Mouse (Mus musculus): ENCODE results near the gene Zfp677. TPM values are rescaled to one million over a fixed set of nuclear protein-coding genes. Genes with fewer than 3 reads are reported as not detected.

Zfp677 gene
- 0.55 TPM for polyA plus RNA-seq (2015; fragmentation: Illumina TruSeq; extraction: RNeasy Lipid Tissue Mini Kit (QIAGEN cat#74804); ENCODE audit: insufficient read depth, low read depth, low replicate concordance)

DNA sequence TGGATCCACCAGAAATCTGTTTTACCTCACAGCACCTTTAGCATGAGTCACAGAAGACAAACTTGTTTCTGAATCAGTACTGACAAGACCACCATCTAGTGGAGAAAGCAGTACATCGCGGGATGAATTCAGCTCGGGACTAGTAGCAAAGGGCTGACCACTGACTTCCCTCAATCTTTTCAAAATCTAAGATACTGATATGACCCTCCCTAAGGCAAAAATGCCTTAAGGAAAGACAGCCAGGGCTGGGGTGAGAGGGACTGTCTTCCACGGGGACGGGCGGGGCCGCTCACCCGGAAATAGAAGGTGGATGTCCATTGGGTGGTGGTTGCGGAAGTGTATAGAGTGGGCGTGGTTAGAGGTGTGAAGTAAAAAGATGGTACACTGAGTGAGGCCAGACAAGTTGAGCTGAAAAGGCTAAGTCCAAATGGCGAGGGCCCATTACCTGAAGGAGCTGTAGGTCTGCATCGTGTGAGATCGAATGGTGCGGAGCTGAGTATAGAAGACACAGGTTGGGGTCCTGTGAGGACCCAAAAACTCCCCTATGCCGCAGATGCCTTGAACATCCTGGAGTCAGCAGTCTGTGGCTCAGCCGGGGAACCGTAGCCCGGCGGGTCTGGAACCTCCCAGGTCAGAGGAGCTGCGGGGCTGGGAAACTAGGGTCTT, at the start of gene Zfp677:
Gene Zfp677, plus strand, starts transcription at position 358 of the 666 bp plus-strand sequence.

DNA sequence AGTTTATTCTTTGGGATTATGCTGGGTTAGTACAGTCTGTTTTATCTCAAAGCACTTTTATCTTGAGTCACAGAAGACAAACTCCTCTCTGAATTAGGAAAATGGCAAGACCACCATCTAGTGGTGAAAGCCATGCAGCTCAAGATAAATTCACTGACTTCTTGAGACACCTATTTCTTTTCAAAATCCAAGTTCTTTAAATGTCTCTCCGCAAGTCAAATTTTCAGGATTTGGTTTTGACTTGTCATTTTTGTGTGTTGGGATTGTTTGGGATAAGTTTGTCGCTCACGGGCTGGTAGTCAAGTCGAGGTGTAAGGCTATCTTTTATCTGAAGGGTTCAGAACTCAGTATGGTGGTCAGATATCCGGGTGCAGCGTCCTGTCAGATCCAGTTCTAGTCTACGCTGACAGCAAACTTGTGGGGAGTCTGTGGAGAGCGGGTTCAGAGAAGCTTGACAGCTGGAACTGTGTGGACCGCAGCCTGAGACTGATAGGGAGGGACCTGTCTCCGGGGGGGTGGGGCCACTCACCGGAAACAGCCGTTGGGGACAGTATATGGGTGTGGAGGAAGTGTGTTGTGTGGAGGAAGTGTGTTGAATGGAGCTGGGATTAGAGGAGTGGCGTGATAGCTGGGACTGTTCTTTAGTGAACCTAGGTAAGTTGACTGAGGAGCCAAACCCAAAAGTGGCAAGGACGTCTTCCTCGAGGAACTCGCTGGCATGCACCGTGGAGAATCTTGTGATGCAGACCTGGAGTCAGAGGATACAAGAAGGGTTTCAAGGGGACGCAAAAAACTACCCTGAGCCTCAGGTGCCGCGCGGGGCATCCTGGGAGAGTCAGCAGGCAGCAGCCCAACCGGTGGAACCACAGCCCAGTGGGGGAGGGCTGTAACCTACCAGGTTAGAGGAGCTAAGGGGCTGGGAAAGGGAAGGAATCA, 39.4 kb downstream of the Zfp677 start, which contains the start of gene Zfp54:
Gene Zfp54, plus strand, starts transcription at position 564 of the 936 bp plus-strand sequence.

Other genes starting within 250 kb of the Zfp677 start
- gene Vmn1r234, start 157.7 kb upstream of the Zfp677 start, polyA plus RNA-seq (2015; fragmentation: Illumina TruSeq; extraction: RNeasy Lipid Tissue Mini Kit (QIAGEN cat#74804); ENCODE audit: insufficient read depth, low read depth, low replicate concordance): not detected
- gene Vmn1r235, start 127.3 kb upstream of the Zfp677 start, polyA plus RNA-seq (2015; fragmentation: Illumina TruSeq; extraction: RNeasy Lipid Tissue Mini Kit (QIAGEN cat#74804); ENCODE audit: insufficient read depth, low read depth, low replicate concordance): not detected
- not detected for gene Vmn1r236, start 100.8 kb upstream of the Zfp677 start, polyA plus RNA-seq (2015; fragmentation: Illumina TruSeq; extraction: RNeasy Lipid Tissue Mini Kit (QIAGEN cat#74804); ENCODE audit: insufficient read depth, low read depth, low replicate concordance)
- not detected for gene Vmn1r237, start 71.9 kb upstream of the Zfp677 start, polyA plus RNA-seq (2015; fragmentation: Illumina TruSeq; extraction: RNeasy Lipid Tissue Mini Kit (QIAGEN cat#74804); ENCODE audit: insufficient read depth, low read depth, low replicate concordance)
- 1.6 TPM for gene Zfp54, start 39.5 kb downstream of the Zfp677 start, polyA plus RNA-seq (2015; fragmentation: Illumina TruSeq; extraction: RNeasy Lipid Tissue Mini Kit (QIAGEN cat#74804); ENCODE audit: insufficient read depth, low read depth, low replicate concordance)
- 2.3 TPM for gene Zfp51, start 66.6 kb downstream of the Zfp677 start, polyA plus RNA-seq (2015; fragmentation: Illumina TruSeq; extraction: RNeasy Lipid Tissue Mini Kit (QIAGEN cat#74804); ENCODE audit: insufficient read depth, low read depth, low replicate concordance)
- gene Zfp53, start 105.2 kb downstream of the Zfp677 start, polyA plus RNA-seq (2015; fragmentation: Illumina TruSeq; extraction: RNeasy Lipid Tissue Mini Kit (QIAGEN cat#74804); ENCODE audit: insufficient read depth, low read depth, low replicate concordance): 1.6 TPM
- gene Zfp52, start 151.8 kb downstream of the Zfp677 start, polyA plus RNA-seq (2015; fragmentation: Illumina TruSeq; extraction: RNeasy Lipid Tissue Mini Kit (QIAGEN cat#74804); ENCODE audit: insufficient read depth, low read depth, low replicate concordance): 1.8 TPM
- gene Zfp948, start 183.3 kb downstream of the Zfp677 start, polyA plus RNA-seq (2015; fragmentation: Illumina TruSeq; extraction: RNeasy Lipid Tissue Mini Kit (QIAGEN cat#74804); ENCODE audit: insufficient read depth, low read depth, low replicate concordance): 2.9 TPM

Data from pancreas, adult 10 weeks (tissue).